Mouse (Mus musculus): ENCODE results near the gene Ntf3. TPM values are rescaled to one million over a fixed set of nuclear protein-coding genes. Genes with fewer than 3 reads are reported as not detected.

Ntf3 gene
- polyA plus RNA-seq, 1 experiment = 1.3 TPM

DNA sequence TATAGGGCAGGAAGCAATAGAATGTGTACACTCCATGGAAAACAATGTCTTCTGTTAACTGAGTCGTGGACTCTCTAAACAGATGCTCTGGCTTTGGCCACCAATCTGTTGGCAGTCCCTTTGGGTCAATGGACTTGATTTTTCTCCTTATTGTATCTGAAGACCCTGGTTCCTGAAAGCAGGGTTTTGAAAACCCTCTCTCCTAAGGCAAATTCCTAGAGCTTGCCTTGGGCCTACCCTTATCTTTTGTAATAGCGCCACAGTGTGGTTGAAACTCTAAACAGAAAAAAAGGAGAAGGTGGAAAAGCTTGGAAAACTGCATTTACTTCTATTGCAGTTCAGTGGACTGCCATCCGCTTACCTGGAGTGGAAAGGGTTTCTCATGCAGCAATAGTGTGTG lies 1.0 kb upstream of the Ntf3 start:
- DNase-seq (ENCODE audit: low read depth) = peak; percentile 77
- TF ChIP-seq POLR2A (IDR thresholded peaks at IDR 0.05; ENCODE audit: borderline replicate concordance, extremely low read depth, insufficient read depth, insufficient read length, poor library complexity, severe bottlenecking) = no peak
- TF ChIP-seq CTCF (IDR thresholded peaks at IDR 0.05; ENCODE audit: borderline replicate concordance, extremely low read depth, insufficient read depth, insufficient read length) = peak; percentile 39; the same call in 1 of the 2 replicates

DNA sequence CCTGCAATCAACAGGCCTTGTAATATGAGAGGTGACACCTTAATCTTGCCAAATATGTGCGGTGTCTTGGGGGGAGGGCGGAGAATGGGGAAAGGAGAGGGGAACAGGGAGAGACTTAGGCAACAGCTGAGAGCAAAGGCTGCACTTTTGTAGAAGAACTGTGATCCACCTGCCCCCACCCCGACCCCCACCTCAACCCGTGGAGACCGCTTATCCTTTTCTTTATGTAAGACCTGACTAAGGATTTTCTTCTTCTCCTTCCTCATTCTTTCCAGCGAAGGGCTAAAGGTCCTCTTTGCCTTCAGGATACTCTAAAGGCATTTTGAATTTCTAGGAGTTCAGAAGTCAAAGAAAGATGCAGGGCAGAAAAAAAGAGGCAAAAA lies 489 bp upstream of the Ntf3 start:
- no peak for DNase-seq (ENCODE audit: low read depth)

DNA sequence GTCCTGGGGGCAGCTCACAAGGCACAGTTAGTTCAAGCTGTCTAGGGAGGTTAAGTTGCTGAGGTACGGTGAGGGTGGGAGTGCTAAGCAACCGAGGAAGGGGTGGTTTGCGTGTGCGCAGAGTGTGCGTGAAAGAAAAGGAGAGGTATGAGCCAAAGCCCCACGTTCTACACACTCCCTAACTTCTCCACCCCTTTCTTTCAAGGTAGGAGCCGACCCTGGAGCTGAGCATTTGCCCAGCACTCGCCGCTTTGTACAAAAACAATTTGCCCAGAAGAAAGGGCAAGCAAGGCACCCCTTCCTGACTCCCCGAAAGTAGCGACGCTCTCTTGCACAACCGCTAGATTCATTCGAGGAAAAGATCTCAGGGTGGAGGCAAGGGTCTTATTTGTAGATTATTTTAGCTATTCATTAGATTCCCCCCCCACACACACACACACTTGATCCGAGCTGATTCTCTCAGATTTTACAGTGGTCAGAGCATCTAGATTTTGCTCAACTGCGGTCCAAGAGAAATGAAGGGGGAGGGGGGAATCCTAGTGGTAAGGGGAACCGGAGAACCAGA lies 1.0 kb downstream of the Ntf3 start:
- TF ChIP-seq POLR2A (IDR thresholded peaks at IDR 0.05; ENCODE audit: borderline replicate concordance, extremely low read depth, insufficient read depth, insufficient read length, poor library complexity, severe bottlenecking) (no peak), CTCF (IDR thresholded peaks at IDR 0.05; ENCODE audit: borderline replicate concordance, extremely low read depth, insufficient read depth, insufficient read length) (no peak)
- peak; percentile 9 for DNase-seq (ENCODE audit: low read depth)

More for the DNA sequence above, 489 bp upstream of the Ntf3 start:
- TF ChIP-seq POLR2A (IDR thresholded peaks at IDR 0.05; ENCODE audit: borderline replicate concordance, extremely low read depth, insufficient read depth, insufficient read length, poor library complexity, severe bottlenecking) = no peak
- TF ChIP-seq CTCF (IDR thresholded peaks at IDR 0.05; ENCODE audit: borderline replicate concordance, extremely low read depth, insufficient read depth, insufficient read length) = no peak

DNA sequence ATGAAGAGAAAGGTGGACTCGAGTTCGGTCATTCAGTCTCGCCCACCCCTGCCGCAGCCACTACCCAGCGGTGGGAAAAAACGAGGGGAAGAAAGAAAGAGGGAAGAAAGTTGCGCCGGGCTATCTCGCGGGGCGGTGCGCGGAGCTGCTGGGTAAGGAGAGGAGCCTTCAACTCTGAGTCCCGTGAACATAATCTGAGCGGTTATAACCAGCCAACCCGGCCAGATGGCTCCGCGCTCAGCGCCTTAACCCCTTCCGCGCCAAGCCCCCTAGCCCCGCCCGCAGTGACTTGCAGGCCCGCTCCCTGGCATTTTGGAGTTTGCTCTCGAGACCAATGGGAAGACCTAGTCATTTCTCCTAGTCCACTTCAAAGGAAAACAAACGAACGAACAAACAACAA lies 1.9 kb downstream of the Ntf3 start:
- TF ChIP-seq POLR2A (IDR thresholded peaks at IDR 0.05; ENCODE audit: borderline replicate concordance, extremely low read depth, insufficient read depth, insufficient read length, poor library complexity, severe bottlenecking) (no peak), CTCF (IDR thresholded peaks at IDR 0.05; ENCODE audit: borderline replicate concordance, extremely low read depth, insufficient read depth, insufficient read length) (no peak)
- DNase-seq (ENCODE audit: low read depth) = peak; percentile 76

DNA sequence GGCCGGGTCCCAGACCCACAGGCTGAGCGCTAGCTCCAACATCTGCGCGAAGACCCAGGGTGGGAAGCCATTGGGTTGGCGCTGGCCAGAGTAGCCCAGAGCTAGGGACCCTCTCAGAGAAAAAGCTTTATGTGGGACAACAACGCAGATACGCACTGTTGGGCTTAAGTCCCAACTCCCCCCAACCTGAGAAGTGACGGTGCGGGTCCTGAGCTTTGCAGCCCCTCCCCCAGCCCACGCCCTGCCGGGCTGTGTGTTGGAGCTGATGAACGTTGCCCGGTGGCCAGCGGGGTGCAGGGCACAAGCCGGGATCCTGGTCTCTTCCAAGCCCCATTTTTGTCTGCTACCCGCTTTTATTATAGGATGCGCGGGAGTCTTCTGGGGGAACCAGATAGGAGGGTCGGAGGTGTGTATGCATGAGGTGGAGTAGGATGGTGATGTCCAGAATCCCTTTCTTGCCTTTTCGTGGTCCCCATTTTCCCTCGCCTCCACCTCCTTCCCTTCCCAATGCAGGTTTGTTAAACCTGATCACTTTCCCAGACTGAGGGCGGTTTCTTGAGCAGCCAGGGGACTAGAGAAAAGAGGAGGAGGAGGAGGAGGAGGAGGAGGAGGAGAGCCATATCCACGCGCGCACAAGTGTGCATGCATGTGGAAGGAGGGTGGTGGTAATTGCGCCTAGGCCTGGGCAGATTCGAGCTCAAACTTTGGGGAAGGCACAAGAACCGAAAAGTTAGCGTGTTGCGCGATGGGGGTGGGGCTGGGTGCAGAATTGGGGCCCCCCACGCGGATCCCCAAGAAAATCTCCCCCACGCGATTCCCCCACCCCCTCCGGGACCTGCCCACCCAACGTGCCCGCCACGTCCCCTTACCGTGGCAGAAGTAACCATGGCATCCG lies 2.6 kb downstream of the Ntf3 start:
- TF ChIP-seq CTCF (IDR thresholded peaks at IDR 0.05; ENCODE audit: borderline replicate concordance, extremely low read depth, insufficient read depth, insufficient read length) (no peak), POLR2A (IDR thresholded peaks at IDR 0.05; ENCODE audit: borderline replicate concordance, extremely low read depth, insufficient read depth, insufficient read length, poor library complexity, severe bottlenecking) (no peak)
- DNase-seq (ENCODE audit: low read depth) = peak; percentile 12

DNA sequence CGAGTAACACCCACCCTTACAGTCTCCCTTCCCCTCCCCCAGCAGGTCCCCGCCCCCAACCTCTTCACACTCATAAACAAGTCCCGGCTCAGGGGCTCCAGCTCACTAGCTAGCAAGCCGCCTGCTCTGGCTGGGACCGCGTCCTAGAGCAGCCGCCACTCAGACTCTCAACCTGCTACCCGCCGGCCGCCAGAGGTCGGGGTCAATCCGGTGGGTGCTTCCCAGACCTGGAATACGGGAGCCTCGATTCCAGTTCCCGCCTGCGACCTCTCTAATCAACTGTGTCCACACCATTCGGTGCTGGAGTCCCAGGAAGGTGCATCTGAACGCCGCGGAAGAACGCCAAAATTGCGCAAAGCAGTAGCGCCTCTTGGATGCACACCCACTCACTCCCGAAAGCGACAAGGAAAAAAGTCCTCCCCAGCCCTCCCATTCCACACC lies 3.5 kb downstream of the Ntf3 start:
- TF ChIP-seq POLR2A (IDR thresholded peaks at IDR 0.05; ENCODE audit: borderline replicate concordance, extremely low read depth, insufficient read depth, insufficient read length, poor library complexity, severe bottlenecking) (no peak), CTCF (IDR thresholded peaks at IDR 0.05; ENCODE audit: borderline replicate concordance, extremely low read depth, insufficient read depth, insufficient read length) (no peak)
- DNase-seq (ENCODE audit: low read depth) = peak; percentile 78

DNA sequence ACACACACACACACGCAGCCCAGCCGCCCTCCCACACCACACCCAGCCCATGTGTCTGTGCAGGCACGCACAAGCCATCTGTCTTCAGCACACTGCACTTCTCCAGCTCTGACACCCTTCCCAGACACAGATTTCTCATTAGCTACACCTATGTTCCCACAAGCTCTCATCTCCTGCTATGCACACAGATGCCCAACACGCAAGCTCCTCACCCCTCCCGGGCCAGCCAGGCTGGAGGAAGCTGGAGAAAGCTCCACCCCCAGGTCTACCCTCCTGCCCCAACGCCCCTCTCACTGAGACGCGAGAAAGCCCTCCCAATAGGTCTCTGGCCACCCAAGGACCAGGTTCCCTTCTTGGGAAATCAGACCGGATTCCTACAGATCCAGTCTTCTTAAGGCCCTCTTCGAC lies 4.4 kb downstream of the Ntf3 start:
- DNase-seq (ENCODE audit: low read depth) = peak; percentile 55
- no peak for TF ChIP-seq CTCF (IDR thresholded peaks at IDR 0.05; ENCODE audit: borderline replicate concordance, extremely low read depth, insufficient read depth, insufficient read length)
- no peak for TF ChIP-seq POLR2A (IDR thresholded peaks at IDR 0.05; ENCODE audit: borderline replicate concordance, extremely low read depth, insufficient read depth, insufficient read length, poor library complexity, severe bottlenecking)

DNA sequence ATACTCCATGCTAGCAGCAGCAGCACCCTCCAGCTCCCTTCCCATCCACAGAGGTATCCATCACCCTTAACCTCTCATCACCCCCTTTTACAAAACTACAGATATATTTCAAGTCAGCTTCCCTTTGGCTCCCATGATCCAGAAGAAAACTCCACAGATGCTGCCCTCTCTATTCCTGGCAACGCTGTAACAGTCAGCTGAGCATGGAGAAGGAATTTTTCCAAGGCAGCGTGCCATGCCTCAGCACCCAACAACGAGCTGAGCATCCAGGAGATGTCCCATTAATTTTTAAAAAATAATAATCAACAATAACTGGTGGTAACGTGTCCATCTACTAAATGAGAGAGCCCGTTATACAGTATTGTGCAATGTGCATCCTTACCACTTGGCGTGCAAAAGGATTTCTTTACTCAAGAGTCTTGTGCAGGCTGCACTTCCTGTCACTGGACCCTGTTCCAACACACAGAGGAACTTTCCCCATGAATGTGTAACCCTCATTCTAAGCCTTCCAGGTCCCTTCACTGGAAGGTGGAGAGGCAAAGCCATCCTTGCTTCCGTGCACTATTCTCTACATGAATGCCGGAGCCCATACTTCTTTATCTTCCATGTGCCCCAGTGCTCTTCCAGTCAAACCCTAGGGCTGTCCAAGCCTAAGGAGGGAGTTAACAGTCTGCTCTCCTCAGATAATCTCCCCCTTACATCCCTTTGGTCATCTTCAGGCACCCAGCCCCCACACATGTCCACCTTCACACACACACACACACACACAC lies 5.0 kb downstream of the Ntf3 start:
- DNase-seq (ENCODE audit: low read depth) = peak; percentile 40
- TF ChIP-seq CTCF (IDR thresholded peaks at IDR 0.05; ENCODE audit: borderline replicate concordance, extremely low read depth, insufficient read depth, insufficient read length) = no peak
- TF ChIP-seq POLR2A (IDR thresholded peaks at IDR 0.05; ENCODE audit: borderline replicate concordance, extremely low read depth, insufficient read depth, insufficient read length, poor library complexity, severe bottlenecking) = no peak

DNA sequence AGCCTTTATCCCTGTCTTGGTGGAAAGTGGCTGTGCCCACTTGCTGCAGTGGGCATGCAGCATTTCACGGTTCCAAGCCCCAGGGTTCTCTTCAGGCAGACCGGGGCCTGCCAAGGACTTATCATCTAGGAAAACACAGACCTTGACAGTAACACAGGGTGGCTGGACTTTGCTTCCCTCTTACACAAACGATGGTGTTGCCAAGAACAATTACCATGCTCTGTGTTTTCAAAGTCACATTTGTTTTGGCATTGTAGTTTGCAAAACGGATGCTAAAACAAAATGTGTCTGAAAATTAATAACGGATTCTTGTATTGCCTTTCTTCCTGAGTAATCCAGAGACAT lies 6.7 kb downstream of the Ntf3 start:
- DNase-seq (ENCODE audit: low read depth) = no peak
- no peak for TF ChIP-seq POLR2A (IDR thresholded peaks at IDR 0.05; ENCODE audit: borderline replicate concordance, extremely low read depth, insufficient read depth, insufficient read length, poor library complexity, severe bottlenecking)
- TF ChIP-seq CTCF (IDR thresholded peaks at IDR 0.05; ENCODE audit: borderline replicate concordance, extremely low read depth, insufficient read depth, insufficient read length) = no peak

DNA sequence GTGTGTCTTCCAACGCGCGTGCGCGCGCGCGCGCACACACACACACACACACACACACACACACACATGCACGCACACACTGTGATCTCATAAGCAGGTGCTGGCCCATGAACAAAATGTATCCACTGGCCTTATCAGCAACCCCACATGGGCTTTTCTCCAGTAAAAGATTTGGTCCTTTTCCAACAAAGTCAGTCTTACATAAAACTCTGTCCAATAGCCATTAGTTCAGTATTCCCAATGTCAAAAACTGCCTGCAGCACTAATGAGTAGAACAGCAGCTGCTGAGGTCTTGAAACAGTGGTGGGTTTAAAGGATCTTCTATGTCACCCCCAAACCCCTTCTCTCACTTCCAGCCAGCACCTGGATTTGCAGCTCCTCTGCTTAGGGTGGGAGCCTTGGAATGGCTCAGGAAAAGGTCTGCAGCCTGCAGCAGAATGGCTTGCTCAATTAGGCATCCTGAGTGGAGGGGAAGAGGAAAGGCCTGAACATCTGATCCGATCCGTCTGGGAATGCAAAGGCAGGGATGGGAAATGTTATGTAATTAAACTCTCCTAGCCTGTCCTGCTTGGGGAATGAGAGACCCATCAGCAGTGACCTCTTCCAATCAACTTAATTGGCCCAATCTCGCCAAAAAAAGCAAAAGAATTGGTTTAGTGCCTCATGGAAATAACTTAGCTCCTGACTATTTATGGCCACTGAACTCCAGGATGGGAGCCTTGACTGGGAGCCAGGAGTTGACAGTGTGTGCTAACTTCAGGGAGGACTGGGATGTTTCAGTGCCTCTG lies 7.2 kb downstream of the Ntf3 start:
- no peak for DNase-seq (ENCODE audit: low read depth)
- TF ChIP-seq CTCF (IDR thresholded peaks at IDR 0.05; ENCODE audit: borderline replicate concordance, extremely low read depth, insufficient read depth, insufficient read length) (no peak), POLR2A (IDR thresholded peaks at IDR 0.05; ENCODE audit: borderline replicate concordance, extremely low read depth, insufficient read depth, insufficient read length, poor library complexity, severe bottlenecking) (no peak)

All from brain, embryonic 14.5 days (tissue).